Mouse (Mus musculus) forebrain, embryonic 16.5 days (tissue): ENCODE data around the gene Bri3bp. TPM values are rescaled to one million over a fixed set of nuclear protein-coding genes. Genes with fewer than 3 reads are reported as not detected.
"Not testable (repeated sequence)": the region's sequence is repeated elsewhere in the genome, so short reads cannot be mapped to it uniquely, and the experiment has no call there.

Experiments
- ATAC-seq: fragments of 200-750 bp; cut with Nextera tagmentation; 2 replicates; pipeline ENCODE4 v1.8.0; 2017; ENCODE audit warnings: mild to moderate bottlenecking, moderate library complexity
- H3K27ac ChIP-seq: fragments of 300-500 bp; sonication (generic); 2 replicates; pipeline ENCODE4 v1.5.1; 2014; ENCODE audit warnings: low read length, control low read depth
- H3K27me3 ChIP-seq: fragments of 300-500 bp; sonication (generic); replicated peaks from 2 replicates; pipeline ENCODE4 v1.6.1; 2014; ENCODE audit warnings: low read length; ENCODE audit not compliant: control insufficient read depth, insufficient read depth
- H3K36me3 ChIP-seq: fragments of 300-500 bp; sonication (generic); 2 replicates; pipeline ENCODE4 v1.6.1; 2014; ENCODE audit not compliant: control insufficient read depth, insufficient read depth
- H3K4me1 ChIP-seq: fragments of 300-500 bp; sonication (generic); replicated peaks from 2 replicates; pipeline ENCODE4 v1.6.1; 2014; ENCODE audit warnings: low read length; ENCODE audit not compliant: control insufficient read depth, insufficient read depth
- H3K4me2 ChIP-seq: fragments of 300-500 bp; sonication (generic); 2 replicates; pipeline ENCODE4 v1.6.1; 2014; ENCODE audit warnings: mild to moderate bottlenecking, low read length, control low read depth
- H3K4me3 ChIP-seq: fragments of 300-500 bp; sonication (generic); replicated peaks from 2 replicates; pipeline ENCODE4 v1.5.1; 2014; ENCODE audit warnings: mild to moderate bottlenecking, low read length, control low read depth
- H3K9ac ChIP-seq: fragments of 300-500 bp; sonication (generic); replicated peaks from 2 replicates; pipeline ENCODE4 v1.6.1; 2014; ENCODE audit warnings: low read depth, low read length, control low read depth
- H3K9me3 ChIP-seq: fragments of 300-500 bp; sonication (generic); 2 replicates; pipeline ENCODE4 v1.6.1; 2016; ENCODE audit warnings: low read length; ENCODE audit not compliant: control insufficient read depth
- WGBS: fragments of 180-500 bp; shearing (Covaris S2); extraction: QIAGEN DNeasy Blood & Tissue Kit; methylation state at CpG from one replicate; pipeline ENCODE4 v1.1.7; 2014; 5-methylcytosine and 5-hydroxymethylcytosine counted together
- polyA plus RNA-seq: library from polyadenylated mRNA; unstranded; fragments of >200 nt; fragmentation: Nextera tagmentation; extraction: Ambion mirVana; gene quantifications from 2 replicates; pipeline ENCODE4 v1.2.1, GENCODE M21; 2015

The Bri3bp gene
- polyA plus RNA-seq, 1 experiment from 2014 or later = 37.8 TPM

GRCm38 (mm10) chr5:125407910-125408575 is 33.3 kb upstream of the Bri3bp start:
- ATAC-seq = no peak
- no peak overlapping the region for H3K4me2 ChIP-seq
- no peak overlapping the region for H3K4me3 ChIP-seq
- H3K9me3 ChIP-seq = no peaks in the 10 kb centered on the region
- H3K27me3 ChIP-seq = no peaks in the 10 kb centered on the region
- 71% methylated on average over 14 of the region's 14 CpGs for WGBS
- no peaks in the 10 kb centered on the region; the same call in 1 of the 2 replicates for H3K36me3 ChIP-seq
- no peak overlapping the region; the same call in 1 of the 2 replicates for H3K27ac ChIP-seq
- H3K9ac ChIP-seq = no peak overlapping the region
- peaks cover 10% of the 10 kb centered on the region for H3K4me1 ChIP-seq

- Histone ChIP-seq H3K4me3 (peak overlapping the region; percentile 28), H3K27me3 (no peaks in the 10 kb centered on the region), H3K4me2 (peak overlapping the region; percentile 39), H3K4me1 (peaks cover 9% of the 10 kb centered on the region), H3K27ac (peak overlapping the region; percentile 28; the same call in 1 of the 2 replicates), H3K36me3 (peaks cover 6% of the 10 kb centered on the region; the same call in 1 of the 2 replicates), H3K9me3 (no peaks in the 10 kb centered on the region), H3K9ac (no peak overlapping the region)
- under 1% methylated on average over 13 of the region's 13 CpGs for WGBS
- ATAC-seq = peak; percentile 22
Measured at GRCm38 (mm10) chr5:125408842-125409241, 32.5 kb upstream of the Bri3bp start.

- Histone ChIP-seq H3K4me2 (peak overlapping the region; percentile 39), H3K27me3 (no peaks in the 10 kb centered on the region), H3K27ac (no peak overlapping the region), H3K36me3 (peaks cover 7% of the 10 kb centered on the region), H3K9ac (no peak overlapping the region), H3K4me3 (peak overlapping the region; percentile 28), H3K9me3 (no peaks in the 10 kb centered on the region), H3K4me1 (peaks cover 8% of the 10 kb centered on the region)
- ATAC-seq = no peak
- 11% methylated on average over 20 of the region's 20 CpGs for WGBS
Measured at GRCm38 (mm10) chr5:125409348-125410090, 31.8 kb upstream of the Bri3bp start.

- H3K4me2 ChIP-seq = no peak overlapping the region
- ATAC-seq = no peak
- peaks cover 25% of the 10 kb centered on the region for H3K36me3 ChIP-seq
- peaks cover 3% of the 10 kb centered on the region for H3K4me1 ChIP-seq
- 68% methylated on average over 5 of the region's 5 CpGs for WGBS
- no peak overlapping the region for H3K4me3 ChIP-seq
- H3K9me3 ChIP-seq = no peaks in the 10 kb centered on the region
- H3K27me3 ChIP-seq = no peaks in the 10 kb centered on the region
- H3K9ac ChIP-seq = no peak overlapping the region
- no peak overlapping the region for H3K27ac ChIP-seq
Measured at GRCm38 (mm10) chr5:125411972-125412530, 29.3 kb upstream of the Bri3bp start.

GRCm38 (mm10) chr5:125412536-125412935 is 28.8 kb upstream of the Bri3bp start:
- H3K9ac ChIP-seq, H3K4me1 ChIP-seq, H3K4me2 ChIP-seq, H3K27me3 ChIP-seq, H3K4me3 ChIP-seq, H3K27ac ChIP-seq, ATAC-seq, H3K9me3 ChIP-seq: not testable (repeated sequence)
- H3K36me3 ChIP-seq = peaks cover 29% of the 10 kb centered on the region
- 87% methylated on average over 8 of the region's 8 CpGs for WGBS

GRCm38 (mm10) chr5:125413763-125414162 is 27.6 kb upstream of the Bri3bp start:
- no peaks in the 10 kb centered on the region for H3K9me3 ChIP-seq
- no peak for ATAC-seq
- 40% methylated on average over 4 of the region's 4 CpGs for WGBS
- H3K27ac ChIP-seq = no peak overlapping the region
- no peaks in the 10 kb centered on the region for H3K4me1 ChIP-seq
- H3K36me3 ChIP-seq = peaks cover 38% of the 10 kb centered on the region
- no peak overlapping the region for H3K4me3 ChIP-seq
- no peak overlapping the region for H3K9ac ChIP-seq
- H3K27me3 ChIP-seq = no peaks in the 10 kb centered on the region
- H3K4me2 ChIP-seq = no peak overlapping the region

GRCm38 (mm10) chr5:125416183-125416582 is 25.2 kb upstream of the Bri3bp start:
- H3K9ac ChIP-seq = no peak overlapping the region
- H3K27ac ChIP-seq = no peak overlapping the region
- no peak for ATAC-seq
- H3K4me1 ChIP-seq = no peaks in the 10 kb centered on the region
- no peak overlapping the region for H3K4me2 ChIP-seq
- no peaks in the 10 kb centered on the region for H3K27me3 ChIP-seq
- H3K4me3 ChIP-seq = no peak overlapping the region
- peaks cover 51% of the 10 kb centered on the region for H3K36me3 ChIP-seq
- 94% methylated on average over 8 of the region's 8 CpGs for WGBS
- no peaks in the 10 kb centered on the region for H3K9me3 ChIP-seq

- H3K27ac ChIP-seq = no peak overlapping the region
- H3K9ac ChIP-seq = no peak overlapping the region
- H3K4me2 ChIP-seq = no peak overlapping the region
- H3K36me3 ChIP-seq = peaks cover 62% of the 10 kb centered on the region
- no peaks in the 10 kb centered on the region for H3K4me1 ChIP-seq
- H3K9me3 ChIP-seq = no peaks in the 10 kb centered on the region
- ATAC-seq = no peak
- H3K4me3 ChIP-seq = no peak overlapping the region
- no peaks in the 10 kb centered on the region for H3K27me3 ChIP-seq
- 89% methylated on average over 12 of the region's 12 CpGs for WGBS
Measured at GRCm38 (mm10) chr5:125418636-125419035, 22.7 kb upstream of the Bri3bp start.

GRCm38 (mm10) chr5:125419124-125419523 is 22.2 kb upstream of the Bri3bp start:
- no peak overlapping the region for H3K9ac ChIP-seq
- H3K4me1 ChIP-seq = no peaks in the 10 kb centered on the region
- no peak overlapping the region for H3K4me2 ChIP-seq
- H3K27me3 ChIP-seq = no peaks in the 10 kb centered on the region
- ATAC-seq = no peak
- no peak overlapping the region for H3K4me3 ChIP-seq
- 89% methylated on average over 11 of the region's 11 CpGs for WGBS
- peaks cover 61% of the 10 kb centered on the region for H3K36me3 ChIP-seq
- no peak overlapping the region for H3K27ac ChIP-seq
- no peaks in the 10 kb centered on the region for H3K9me3 ChIP-seq
